Mouse (Mus musculus) intestine, embryonic 16.5 days (tissue): ENCODE data around the gene Gm36210. TPM values are rescaled to one million over a fixed set of nuclear protein-coding genes. Genes with fewer than 3 reads are reported as not detected.
A peak's percentile ranks its signal among the peaks of the same experiment; 100 is the strongest.

Experiments used
- ATAC-seq: fragments of 200-750 bp; cut with Nextera tagmentation; 2 replicates; pipeline ENCODE4 v1.8.0; 2017; ENCODE audit warnings: moderate TSS enrichment, moderate library complexity
- H3K27ac ChIP-seq: fragments of 300-500 bp; sonication (generic); 2 replicates; pipeline ENCODE4 v1.5.1; 2014; ENCODE audit warnings: mild to moderate bottlenecking, low read length
- H3K27me3 ChIP-seq: fragments of 300-500 bp; sonication (generic); replicated peaks from 2 replicates; pipeline ENCODE4 v1.6.1; 2014; ENCODE audit warnings: low read length, control low read depth, mixed read lengths; ENCODE audit not compliant: control insufficient read depth, insufficient read depth
- H3K36me3 ChIP-seq: fragments of 300-500 bp; sonication (generic); 2 replicates; pipeline ENCODE4 v1.6.1; 2014; ENCODE audit warnings: low read length, control low read depth; ENCODE audit not compliant: control insufficient read depth, insufficient read depth
- H3K4me1 ChIP-seq: fragments of 300-500 bp; sonication (generic); 2 replicates; pipeline ENCODE4 v1.6.1; 2014; ENCODE audit warnings: low read length, control low read depth, mixed read lengths; ENCODE audit not compliant: control insufficient read depth, insufficient read depth
- H3K4me2 ChIP-seq: fragments of 300-500 bp; sonication (generic); 2 replicates; pipeline ENCODE4 v1.6.1; 2014; ENCODE audit warnings: low read depth, low read length, control low read depth
- H3K4me3 ChIP-seq: fragments of 300-500 bp; sonication (generic); 2 replicates; pipeline ENCODE4 v1.5.1; 2014; ENCODE audit warnings: mild to moderate bottlenecking, low read length
- H3K9ac ChIP-seq: fragments of 300-500 bp; sonication (generic); 2 replicates; pipeline ENCODE4 v1.6.1; 2014; ENCODE audit warnings: low read depth, low read length
- H3K9me3 ChIP-seq: fragments of 300-500 bp; sonication (generic); 2 replicates; pipeline ENCODE4 v1.6.1; 2016; ENCODE audit warnings: low read length, control low read depth; ENCODE audit not compliant: control insufficient read depth
- WGBS: fragments of 180-500 bp; shearing (Covaris S2); extraction: QIAGEN DNeasy Blood & Tissue Kit; methylation state at CpG from one replicate; pipeline ENCODE4 v1.1.7; 2014; 5-methylcytosine and 5-hydroxymethylcytosine counted together
- polyA plus RNA-seq: library from polyadenylated mRNA; unstranded; fragments of >200 nt; fragmentation: Nextera tagmentation; extraction: Ambion mirVana; gene quantifications from 2 replicates; pipeline ENCODE4 v1.2.1, GENCODE M21; 2015

Gm36210 gene
- not detected in 2 replicates for polyA plus RNA-seq

DNA sequence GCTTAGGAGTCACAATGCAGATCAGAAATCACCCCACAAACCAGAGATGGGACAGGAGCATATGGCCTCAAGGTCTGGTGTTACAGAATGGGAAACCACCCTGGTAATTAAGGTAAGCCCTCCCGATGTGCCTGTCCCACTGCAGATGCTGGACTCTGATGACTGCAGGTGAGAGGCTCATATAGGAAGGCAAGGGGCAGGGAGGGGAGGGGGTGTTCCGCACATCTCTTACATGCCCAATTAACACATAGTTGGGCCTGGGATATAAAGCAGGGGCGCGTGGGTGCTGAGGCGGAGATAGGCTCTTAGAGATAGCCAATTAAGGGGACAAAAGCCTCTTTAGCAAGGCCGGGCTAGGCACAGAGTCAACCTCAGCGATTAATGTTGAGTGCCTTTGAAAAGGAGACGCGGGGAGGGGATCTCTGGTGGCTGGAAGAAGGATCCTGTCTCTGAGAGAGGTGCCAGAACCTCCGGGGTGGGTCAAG lies at the start of gene Gm36210:
Gene Gm36210 (minus strand): TSS at position 51 of the 485 bp plus-strand sequence.
- H3K9ac ChIP-seq: no peak within 1 kb of the TSS
- ATAC-seq: no peak
- no peaks in the 10 kb centered on the region for H3K27me3 ChIP-seq
- H3K36me3 ChIP-seq: no peaks in the 10 kb centered on the region
- H3K27ac ChIP-seq: no peak within 1 kb of the TSS
- H3K4me3 ChIP-seq: no peak within 1 kb of the TSS
- H3K4me1 ChIP-seq: no peaks in the 10 kb centered on the region
- no peak within 1 kb of the TSS for H3K4me2 ChIP-seq
- H3K9me3 ChIP-seq: no peaks in the 10 kb centered on the region
- 59% methylated on average over 10 of the region's 10 CpGs for WGBS

DNA sequence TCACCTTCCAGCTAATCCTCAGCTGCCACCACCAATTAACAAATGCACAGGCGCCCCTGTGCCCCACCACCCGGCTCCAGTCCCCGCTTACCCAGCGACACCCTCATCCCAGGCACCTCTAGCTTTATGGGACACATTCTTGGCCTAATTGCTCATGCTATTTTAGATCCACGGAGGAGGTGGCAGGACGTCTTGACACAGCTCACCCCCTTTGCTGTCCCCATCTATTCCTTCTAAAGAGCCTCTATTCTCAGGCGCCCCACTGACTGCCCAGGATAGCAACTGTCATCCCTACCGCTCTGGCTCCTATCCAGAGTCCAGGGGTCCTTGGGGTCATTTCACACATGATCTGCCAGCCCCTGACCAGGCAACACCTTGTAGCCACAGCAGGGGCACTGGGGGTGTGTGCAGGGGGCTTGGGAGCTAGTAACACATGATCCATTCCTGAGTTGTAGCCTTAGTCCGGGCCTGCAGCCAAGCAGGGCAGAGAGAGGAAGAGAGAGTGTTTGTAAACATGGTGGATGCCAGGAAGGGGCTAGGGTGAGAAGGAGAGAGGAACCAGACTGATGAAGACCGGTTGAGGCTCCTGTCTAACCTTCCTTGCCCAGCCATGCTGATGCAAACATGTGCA lies 47.6 kb upstream of the Gm36210 start:
- ATAC-seq: no peak
- 25% methylated on average over 10 of the region's 10 CpGs for WGBS

DNA sequence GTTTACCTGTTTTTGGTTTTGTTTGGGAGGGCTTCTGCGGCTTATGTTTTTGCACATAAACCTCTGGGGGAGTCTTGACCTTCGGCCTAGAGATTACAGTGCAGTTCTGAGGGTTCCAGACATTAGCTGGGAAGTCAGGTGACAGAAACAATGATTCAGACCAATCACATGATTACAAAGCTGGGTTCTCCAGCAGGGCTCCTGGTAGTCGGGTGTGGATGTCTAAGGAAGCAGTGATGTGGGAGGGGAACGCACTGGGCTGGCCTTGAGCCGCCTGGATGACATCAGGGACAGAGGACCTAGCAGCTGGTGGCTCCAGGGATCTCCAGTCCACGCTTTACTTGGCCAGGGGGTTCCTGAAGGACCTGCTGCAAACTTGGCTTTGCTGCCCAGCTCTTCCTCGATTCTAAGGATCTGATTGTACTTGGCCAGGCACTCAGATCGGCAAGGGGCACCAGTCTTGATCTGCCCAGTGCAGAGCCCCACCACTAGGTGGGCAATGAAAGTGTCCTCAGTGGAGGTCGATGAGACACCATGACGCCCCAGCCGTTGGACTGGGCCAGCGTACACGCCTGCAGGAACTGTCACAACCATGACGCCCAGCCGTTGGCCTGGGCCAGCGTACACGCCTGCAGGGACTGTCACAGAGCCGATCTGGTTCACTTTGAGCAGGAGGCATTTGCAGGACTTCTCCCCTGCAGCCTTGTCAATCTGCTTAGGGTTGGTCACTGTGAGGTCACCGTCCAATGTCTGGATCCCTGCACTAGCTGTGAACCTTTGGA lies 44.4 kb upstream of the Gm36210 start:
- Histone ChIP-seq H3K4me3 (no peak overlapping the region), H3K9me3 (no peaks in the 10 kb centered on the region), H3K27me3 (no peaks in the 10 kb centered on the region), H3K27ac (peak overlapping the region; percentile 5; the same call in 1 of the 2 replicates), H3K9ac (no peak overlapping the region), H3K4me2 (no peak overlapping the region), H3K36me3 (no peaks in the 10 kb centered on the region), H3K4me1 (no peaks in the 10 kb centered on the region)
- peak; percentile 85 for ATAC-seq
- 82% methylated on average over 19 of the region's 19 CpGs for WGBS

More for the DNA sequence above, 47.6 kb upstream of the Gm36210 start:
- no peak overlapping the region for H3K27ac ChIP-seq
- H3K4me3 ChIP-seq: no peak overlapping the region
- H3K9ac ChIP-seq: no peak overlapping the region
- no peaks in the 10 kb centered on the region for H3K4me1 ChIP-seq
- no peaks in the 10 kb centered on the region for H3K9me3 ChIP-seq
- no peaks in the 10 kb centered on the region for H3K27me3 ChIP-seq
- H3K36me3 ChIP-seq: no peaks in the 10 kb centered on the region
- no peak overlapping the region for H3K4me2 ChIP-seq

GRCm38 (mm10) chr7:4948386-4948785 lies 42.1 kb upstream of the Gm36210 start:
- no peaks in the 10 kb centered on the region for H3K27me3 ChIP-seq
- ATAC-seq: no peak
- 52% methylated on average over 6 of the region's 6 CpGs for WGBS
- no peak overlapping the region for H3K4me3 ChIP-seq
- no peaks in the 10 kb centered on the region for H3K9me3 ChIP-seq
- H3K4me1 ChIP-seq: no peaks in the 10 kb centered on the region
- H3K4me2 ChIP-seq: no peak overlapping the region
- H3K27ac ChIP-seq: no peak overlapping the region
- H3K36me3 ChIP-seq: no peaks in the 10 kb centered on the region
- no peak overlapping the region for H3K9ac ChIP-seq

DNA sequence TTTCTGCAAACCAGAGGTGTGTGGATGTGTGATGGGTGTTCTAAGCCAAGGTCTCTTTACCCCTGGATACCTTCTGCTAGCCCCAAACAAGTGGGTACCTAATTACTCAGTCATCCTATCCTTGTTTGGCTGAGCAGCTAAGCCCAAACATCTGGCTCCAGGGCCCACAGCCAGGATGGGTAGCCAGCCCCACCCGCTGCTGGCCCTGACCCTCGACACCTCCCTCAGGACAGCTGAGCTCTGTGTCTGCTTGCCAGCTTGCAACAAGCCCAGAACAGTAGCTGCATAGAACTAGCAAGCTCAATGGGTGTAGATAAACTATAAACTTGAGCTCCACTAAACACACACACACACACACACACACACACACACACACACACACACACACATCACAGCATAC lies 41.5 kb upstream of the Gm36210 start:
- 40% methylated on average over 2 of the region's 2 CpGs for WGBS
- no peaks in the 10 kb centered on the region for H3K4me1 ChIP-seq
- peak overlapping the region; percentile 17; the same call in 1 of the 2 replicates for H3K9ac ChIP-seq
- H3K9me3 ChIP-seq: no peaks in the 10 kb centered on the region
- H3K36me3 ChIP-seq: no peaks in the 10 kb centered on the region
- H3K4me3 ChIP-seq: no peak overlapping the region
- H3K27ac ChIP-seq: no peak overlapping the region
- no peak for ATAC-seq
- H3K27me3 ChIP-seq: no peaks in the 10 kb centered on the region
- H3K4me2 ChIP-seq: no peak overlapping the region

GRCm38 (mm10) chr7:4943223-4943815 lies 37.0 kb upstream of the Gm36210 start:
- peak; percentile 90 for ATAC-seq
- H3K36me3 ChIP-seq: no peaks in the 10 kb centered on the region
- peak overlapping the region; percentile 44; the same call in 1 of the 2 replicates for H3K9ac ChIP-seq
- H3K4me2 ChIP-seq: peak overlapping the region; percentile 54
- 13% methylated on average over 15 of the region's 15 CpGs for WGBS
- H3K4me1 ChIP-seq: no peaks in the 10 kb centered on the region
- H3K9me3 ChIP-seq: no peaks in the 10 kb centered on the region
- H3K27ac ChIP-seq: no peak overlapping the region
- H3K27me3 ChIP-seq: no peaks in the 10 kb centered on the region
- peak overlapping the region; percentile 42 for H3K4me3 ChIP-seq

GRCm38 (mm10) chr7:4942673-4943072 lies 36.4 kb upstream of the Gm36210 start:
- no peak overlapping the region for H3K4me2 ChIP-seq
- peak; percentile 8; the same call in 1 of the 2 replicates for ATAC-seq
- no peaks in the 10 kb centered on the region for H3K27me3 ChIP-seq
- no peak overlapping the region for H3K9ac ChIP-seq
- no peaks in the 10 kb centered on the region for H3K4me1 ChIP-seq
- WGBS: 52% methylated on average over 5 of the region's 5 CpGs
- H3K9me3 ChIP-seq: no peaks in the 10 kb centered on the region
- H3K4me3 ChIP-seq: no peak overlapping the region
- H3K36me3 ChIP-seq: no peaks in the 10 kb centered on the region
- no peak overlapping the region for H3K27ac ChIP-seq

DNA sequence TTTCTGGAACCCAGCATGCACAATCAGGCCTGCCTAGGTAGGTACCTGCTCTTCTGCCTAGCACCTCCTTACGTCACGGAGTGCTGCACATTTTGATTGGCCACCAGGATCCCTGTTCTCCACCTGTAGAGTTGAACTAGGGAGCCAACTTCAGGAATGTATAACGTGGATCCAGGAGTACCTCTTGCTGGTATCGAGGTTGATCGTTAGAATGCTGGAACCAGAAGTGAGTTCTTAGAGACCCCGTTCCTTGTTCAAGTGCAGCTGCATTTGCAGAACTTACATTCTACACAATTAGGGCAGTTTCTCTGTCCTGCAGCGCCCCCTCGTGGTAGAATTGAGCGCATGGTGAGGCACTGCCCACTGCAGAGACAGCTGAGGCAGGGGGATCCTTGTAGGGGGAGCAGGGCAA lies 33.8 kb upstream of the Gm36210 start:
- H3K9me3 ChIP-seq: no peaks in the 10 kb centered on the region
- H3K27ac ChIP-seq: no peak overlapping the region
- 17% methylated on average over 9 of the region's 9 CpGs for WGBS
- no peak overlapping the region for H3K4me3 ChIP-seq
- H3K4me2 ChIP-seq: no peak overlapping the region
- H3K27me3 ChIP-seq: no peaks in the 10 kb centered on the region
- peak; percentile 78 for ATAC-seq
- H3K9ac ChIP-seq: no peak overlapping the region
- H3K4me1 ChIP-seq: no peaks in the 10 kb centered on the region
- H3K36me3 ChIP-seq: no peaks in the 10 kb centered on the region

- Histone ChIP-seq H3K27me3 (no peaks in the 10 kb centered on the region), H3K4me2 (no peak overlapping the region), H3K4me3 (no peak overlapping the region), H3K9ac (no peak overlapping the region), H3K27ac (no peak overlapping the region), H3K9me3 (no peaks in the 10 kb centered on the region), H3K4me1 (no peaks in the 10 kb centered on the region), H3K36me3 (no peaks in the 10 kb centered on the region; the same call in 1 of the 2 replicates)
- no peak for ATAC-seq
- WGBS: 36% methylated on average over 2 of the region's 2 CpGs
These were observed 32.1 kb upstream of the Gm36210 start for GRCm38 (mm10) chr7:4938456-4938855.
